Mouse (Mus musculus): ENCODE data around the gene Gm11114. TPM values are rescaled to one million over a fixed set of nuclear protein-coding genes. Genes with fewer than 3 reads are reported as not detected.

Gene Gm11114
- polyA plus RNA-seq, 1 experiment from 2014 or later, result not detected

- 85% methylated on average over 5 of the region's 5 CpGs for WGBS
- Histone ChIP-seq H3K9ac (ENCODE audit: low read depth, low read length) (no peak overlapping the region), H3K4me3 (ENCODE audit: low read depth, low read length) (no peak overlapping the region), H3K27ac (ENCODE audit: low read depth, low read length) (no peak overlapping the region), H3K36me3 (ENCODE audit: control insufficient read depth, insufficient read depth) (no peaks in the 10 kb centered on the region), H3K4me1 (replicated peaks; ENCODE audit: control insufficient read depth, insufficient read depth, low read length) (no peaks in the 10 kb centered on the region; the same call in 1 of the 2 replicates), H3K4me2 (replicated peaks; ENCODE audit: low read depth) (no peak overlapping the region), H3K9me3 (ENCODE audit: control insufficient read depth) (no peaks in the 10 kb centered on the region), H3K27me3 (replicated peaks; ENCODE audit: control insufficient read depth, insufficient read depth, low read length) (no peaks in the 10 kb centered on the region)
- TF ChIP-seq CTCF (IDR thresholded peaks at IDR 0.05; ENCODE audit: low read depth), result no peak
- ATAC-seq, result no peak
Measured at GRCm38 (mm10) chr9:85355559-85355958, 43.0 kb downstream of the Gm11114 start.

GRCm38 (mm10) chr9:85357154-85357860, 44.7 kb downstream of the Gm11114 start:
- 61% methylated on average over 7 of the region's 7 CpGs for WGBS
- Histone ChIP-seq H3K27ac (ENCODE audit: low read depth, low read length) (no peak overlapping the region), H3K9ac (ENCODE audit: low read depth, low read length) (no peak overlapping the region)

More at GRCm38 (mm10) chr9:85357154-85357860, 44.7 kb downstream of the Gm11114 start:
- Histone ChIP-seq H3K4me3 (ENCODE audit: low read depth, low read length) (no peak overlapping the region), H3K4me1 (replicated peaks; ENCODE audit: control insufficient read depth, insufficient read depth, low read length) (no peaks in the 10 kb centered on the region; the same call in 1 of the 2 replicates), H3K27me3 (replicated peaks; ENCODE audit: control insufficient read depth, insufficient read depth, low read length) (no peaks in the 10 kb centered on the region), H3K36me3 (ENCODE audit: control insufficient read depth, insufficient read depth) (no peaks in the 10 kb centered on the region), H3K4me2 (replicated peaks; ENCODE audit: low read depth) (no peak overlapping the region), H3K9me3 (ENCODE audit: control insufficient read depth) (no peaks in the 10 kb centered on the region)
- ATAC-seq, result peak; percentile 74
- no peak for TF ChIP-seq CTCF (IDR thresholded peaks at IDR 0.05; ENCODE audit: low read depth)

Other genes with a start within 250 kb of the Gm11114 start
- 23.4 and 23.9 TPM in 2 replicates for gene Tent5a, start 14.6 kb downstream of the Gm11114 start, polyA plus RNA-seq (2015; fragmentation: Nextera tagmentation; extraction: Ambion mirVana)

Measured in intestine, postnatal 0 days (tissue).